Mouse (Mus musculus): ENCODE data around the gene Naglu.
"Not testable (repeated sequence)": the region's sequence is repeated elsewhere in the genome, so short reads cannot be mapped to it uniquely, and the experiment has no call there.

The Naglu gene

GRCm38 (mm10) chr11:101124494-101124893 lies 54.7 kb downstream of the Naglu start:
- not testable (repeated sequence) for DNase-seq (ENCODE audit: low read depth, low spot score)

- not testable (repeated sequence) for DNase-seq (ENCODE audit: low read depth, low spot score)
These were observed 55.2 kb downstream of the Naglu start for GRCm38 (mm10) chr11:101125008-101125407.

GRCm38 (mm10) chr11:101127075-101127474 lies 57.3 kb downstream of the Naglu start:
- DNase-seq (ENCODE audit: low read depth, low spot score), result no peak
